Mouse (Mus musculus): ENCODE measurements around the gene Chil1. TPM values are rescaled to one million over a fixed set of nuclear protein-coding genes. Genes with fewer than 3 reads are reported as not detected.

The Chil1 gene
- polyA plus RNA-seq, 1 experiment from 2014 or later = 2.5 TPM

DNA sequence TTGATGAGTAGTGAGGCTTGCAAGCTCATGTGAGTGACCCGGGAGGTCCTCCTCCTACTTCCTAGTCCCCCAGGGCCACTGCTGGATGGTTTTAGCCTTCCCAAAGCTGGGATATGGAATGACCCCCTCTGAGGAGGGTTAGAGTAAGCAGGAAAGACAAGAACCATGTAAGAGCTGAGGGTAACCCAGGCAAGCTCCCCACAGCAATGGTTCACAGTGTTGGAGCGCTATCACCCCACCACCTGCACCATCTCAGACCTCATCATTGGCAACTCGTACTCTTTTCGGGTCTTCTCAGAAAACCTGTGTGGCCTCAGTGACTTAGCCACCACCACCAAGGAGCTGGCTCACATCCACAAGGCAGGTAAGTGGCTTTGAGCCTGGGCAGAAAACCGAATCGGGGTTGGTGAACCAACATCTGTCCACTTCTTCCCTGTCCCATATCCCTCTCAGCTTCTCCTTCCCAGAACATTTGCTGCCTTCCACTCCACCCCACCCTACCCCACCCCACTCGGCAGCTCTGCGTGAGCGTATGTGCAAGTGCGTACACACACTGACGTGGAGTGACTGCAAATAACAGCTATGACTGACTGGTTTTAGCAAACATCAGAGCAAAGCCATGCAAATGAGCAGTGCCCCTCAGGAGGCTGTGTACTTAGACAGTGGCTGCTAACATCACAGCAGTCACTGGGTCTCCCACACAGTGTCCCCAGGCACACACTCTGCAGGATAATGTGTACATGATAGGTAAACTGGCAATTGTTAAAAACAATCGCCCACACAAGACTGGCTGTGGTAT, 16.4 kb downstream of the Chil1 start:
- Histone ChIP-seq H3K4me3 (replicated peaks) (no peak overlapping the region), H3K9ac (no peak overlapping the region), H3K4me2 (no peak overlapping the region), H3K36me3 (replicated peaks) (no peaks in the 10 kb centered on the region), H3K9me3 (no peaks in the 10 kb centered on the region), H3K27ac (no peak overlapping the region), H3K27me3 (no peaks in the 10 kb centered on the region), H3K4me1 (peaks cover 12% of the 10 kb centered on the region)
- WGBS = 84% methylated on average over 12 of the region's 12 CpGs
- ATAC-seq (ENCODE audit: low FRiP score) = no peak

DNA sequence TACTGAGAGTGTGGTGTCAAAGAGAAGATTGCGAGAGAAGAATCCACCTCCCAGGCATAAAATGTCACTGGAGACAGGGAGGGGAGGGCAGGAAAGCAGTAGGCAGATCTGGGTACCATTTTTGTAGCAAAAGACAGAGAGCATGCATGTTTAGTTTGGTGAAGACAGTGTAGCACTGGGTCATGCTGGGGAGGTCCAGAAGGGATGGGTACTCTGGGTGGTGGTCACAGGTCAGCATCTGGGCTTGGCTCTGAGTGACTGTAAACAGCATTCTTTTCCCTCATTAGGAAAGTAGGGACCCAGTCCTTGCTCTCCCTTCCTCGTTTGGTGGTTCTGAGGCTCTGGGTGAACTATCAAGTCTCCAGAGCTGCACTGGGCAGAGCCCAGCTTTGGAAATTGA, 18.5 kb downstream of the Chil1 start:
- Histone ChIP-seq H3K27ac (no peak overlapping the region), H3K36me3 (replicated peaks) (no peaks in the 10 kb centered on the region), H3K9ac (no peak overlapping the region), H3K4me1 (peaks cover 9% of the 10 kb centered on the region), H3K4me3 (replicated peaks) (no peak overlapping the region), H3K9me3 (no peaks in the 10 kb centered on the region), H3K4me2 (no peak overlapping the region), H3K27me3 (no peaks in the 10 kb centered on the region)
- 76% methylated on average over 2 of the region's 2 CpGs for WGBS
- no peak for ATAC-seq (ENCODE audit: low FRiP score)

DNA sequence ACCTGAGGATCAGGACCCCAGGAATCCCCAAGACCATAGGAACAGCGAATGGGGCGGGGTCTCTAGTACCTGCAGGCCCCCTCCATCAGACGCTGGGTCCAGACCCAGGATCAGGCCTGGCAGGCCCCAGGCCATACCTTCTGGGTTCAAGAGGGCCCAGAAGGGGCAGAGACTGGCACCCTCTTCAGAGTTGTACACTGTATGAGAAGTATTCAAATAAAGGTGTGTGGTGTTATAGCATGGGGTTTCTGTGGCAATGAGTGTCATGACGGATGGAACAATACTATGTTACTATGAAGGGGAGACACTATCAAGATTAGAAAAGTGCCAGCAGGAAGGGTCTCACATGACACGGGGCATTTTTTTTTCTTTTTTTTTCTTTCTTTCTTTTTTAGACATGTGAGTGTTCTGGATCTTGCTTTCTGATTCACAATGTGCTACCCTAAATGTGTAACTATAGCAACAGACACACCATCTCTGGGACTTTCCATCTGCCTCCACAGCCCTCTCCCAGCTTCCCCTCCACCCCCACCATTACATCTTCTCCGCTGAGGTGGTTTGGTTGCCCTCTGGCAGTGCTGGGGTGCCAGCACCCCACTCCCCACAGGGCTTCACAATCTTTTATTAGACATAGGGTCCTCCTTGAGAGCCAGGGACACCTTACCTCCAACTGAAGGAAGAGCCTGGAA, 19.2 kb downstream of the Chil1 start:
- no peak for ATAC-seq (ENCODE audit: low FRiP score)
- no peak overlapping the region for H3K27ac ChIP-seq
- no peaks in the 10 kb centered on the region for H3K9me3 ChIP-seq
- no peaks in the 10 kb centered on the region for H3K27me3 ChIP-seq
- H3K4me3 ChIP-seq (replicated peaks) = no peak overlapping the region
- H3K9ac ChIP-seq = no peak overlapping the region
- H3K4me1 ChIP-seq = peaks cover 2% of the 10 kb centered on the region
- 83% methylated on average over 6 of the region's 6 CpGs for WGBS
- H3K4me2 ChIP-seq = no peak overlapping the region
- H3K36me3 ChIP-seq (replicated peaks) = no peaks in the 10 kb centered on the region

DNA sequence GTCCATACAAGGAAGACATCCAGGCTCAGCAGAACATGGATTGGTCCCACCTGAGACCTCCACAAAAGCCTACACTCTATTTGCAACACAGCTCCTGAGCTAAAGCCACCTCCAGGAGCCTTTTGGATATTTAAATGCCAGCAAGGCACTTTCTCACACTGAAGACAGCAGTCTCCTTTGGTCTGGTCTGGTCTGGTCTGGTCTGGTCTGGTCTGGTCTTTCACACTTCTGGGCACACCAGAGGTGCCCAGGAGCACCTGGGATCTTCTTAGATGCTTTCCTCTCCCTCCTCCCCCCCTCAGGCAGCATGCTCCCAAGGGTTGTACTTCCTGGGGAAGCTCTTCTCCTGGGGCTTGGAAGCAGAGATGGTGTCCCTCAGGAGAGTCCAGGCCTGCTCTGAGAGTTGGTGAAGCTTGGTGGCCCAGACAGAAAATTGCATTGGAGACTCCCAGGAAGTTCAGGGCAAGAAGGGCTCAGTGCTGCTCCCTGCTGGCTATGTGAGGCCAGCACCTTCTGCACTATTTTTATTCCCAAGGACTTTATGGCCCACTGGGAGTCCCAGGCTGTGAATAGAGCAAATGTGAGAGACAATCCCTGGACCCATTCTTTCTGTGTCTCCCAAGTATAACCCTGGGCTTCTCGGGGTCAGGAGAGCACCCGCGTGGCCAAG, 19.9 kb downstream of the Chil1 start:
- 37% methylated on average over 3 of the region's 3 CpGs for WGBS
- Histone ChIP-seq H3K4me1 (no peaks in the 10 kb centered on the region), H3K36me3 (replicated peaks) (no peaks in the 10 kb centered on the region), H3K4me2 (no peak overlapping the region), H3K27ac (no peak overlapping the region), H3K4me3 (replicated peaks) (no peak overlapping the region), H3K9ac (no peak overlapping the region), H3K27me3 (0 out of 2 replicates have a peak, but pooled peaks cover 2% of the 10 kb centered on the region), H3K9me3 (no peaks in the 10 kb centered on the region)
- no peak for ATAC-seq (ENCODE audit: low FRiP score)

DNA sequence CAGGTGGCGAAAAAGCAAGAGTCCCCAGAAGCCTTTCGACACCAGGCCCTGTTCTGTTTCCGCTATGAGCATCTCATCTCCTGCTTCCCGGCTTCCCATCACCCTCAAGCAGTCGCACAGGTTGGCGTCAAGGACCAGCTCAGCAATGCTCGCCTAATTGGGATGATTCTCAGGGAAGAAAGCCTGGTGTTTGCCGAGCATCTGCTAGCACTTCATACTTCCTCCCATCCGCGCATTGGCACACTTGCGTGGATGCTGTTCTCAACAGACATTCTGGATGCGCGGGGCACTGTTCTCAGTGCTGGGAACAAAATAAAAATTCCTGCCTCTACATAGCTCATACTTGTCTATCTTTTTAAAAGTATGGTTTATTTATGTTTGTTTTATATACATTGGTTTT, 22.3 kb downstream of the Chil1 start:
- H3K4me2 ChIP-seq = no peak overlapping the region
- no peak overlapping the region for H3K4me3 ChIP-seq (replicated peaks)
- no peaks in the 10 kb centered on the region for H3K9me3 ChIP-seq
- H3K27me3 ChIP-seq = peaks cover 10% of the 10 kb centered on the region; the same call in 1 of the 2 replicates
- no peak for ATAC-seq (ENCODE audit: low FRiP score)
- no peaks in the 10 kb centered on the region for H3K36me3 ChIP-seq (replicated peaks)
- 91% methylated on average over 13 of the region's 13 CpGs for WGBS
- no peaks in the 10 kb centered on the region for H3K4me1 ChIP-seq
- no peak overlapping the region for H3K27ac ChIP-seq
- H3K9ac ChIP-seq = no peak overlapping the region

DNA sequence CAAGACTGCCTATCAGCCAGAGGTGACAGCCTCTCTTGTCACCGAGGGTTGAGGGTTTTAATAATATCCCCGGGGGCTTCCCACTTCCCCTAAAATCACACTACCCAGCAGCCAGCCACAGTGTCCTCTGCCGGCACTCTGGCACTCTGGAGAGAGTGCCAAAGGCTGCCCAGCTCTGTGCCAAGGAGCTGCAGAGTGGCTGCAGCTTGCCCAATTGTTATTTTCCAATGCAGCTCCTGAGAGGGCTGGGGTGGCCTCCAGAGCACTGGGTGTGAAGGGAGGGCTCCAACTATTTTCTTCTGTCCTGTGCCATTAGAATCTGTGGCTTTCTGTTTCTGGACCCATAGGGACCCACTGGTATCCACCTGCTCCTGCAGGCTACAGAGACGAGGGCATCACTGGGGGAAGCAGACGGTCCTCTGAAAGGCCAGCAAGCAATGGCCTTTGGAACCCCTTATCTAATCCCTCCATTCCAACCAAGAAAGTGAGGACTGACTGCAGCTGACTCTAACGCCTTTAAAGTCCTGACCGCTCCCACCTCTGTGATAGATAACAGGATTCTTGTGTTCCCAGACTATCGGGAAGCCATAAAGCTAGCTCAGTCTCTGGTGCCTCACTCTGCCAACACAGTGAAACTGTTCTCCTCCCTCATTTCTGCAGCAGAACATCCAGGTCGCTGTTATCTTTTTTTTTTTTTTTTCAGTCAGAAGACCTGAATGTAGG, 23.5 kb downstream of the Chil1 start:
- Histone ChIP-seq H3K9me3 (no peaks in the 10 kb centered on the region), H3K9ac (no peak overlapping the region), H3K27me3 (peaks cover 18% of the 10 kb centered on the region), H3K36me3 (replicated peaks) (no peaks in the 10 kb centered on the region), H3K4me3 (replicated peaks) (no peak overlapping the region), H3K27ac (no peak overlapping the region), H3K4me1 (0 out of 2 replicates have a peak, but pooled peaks cover 3% of the 10 kb centered on the region), H3K4me2 (no peak overlapping the region)
- ATAC-seq (ENCODE audit: low FRiP score) = no peak
- 69% methylated on average over 9 of the region's 9 CpGs for WGBS

DNA sequence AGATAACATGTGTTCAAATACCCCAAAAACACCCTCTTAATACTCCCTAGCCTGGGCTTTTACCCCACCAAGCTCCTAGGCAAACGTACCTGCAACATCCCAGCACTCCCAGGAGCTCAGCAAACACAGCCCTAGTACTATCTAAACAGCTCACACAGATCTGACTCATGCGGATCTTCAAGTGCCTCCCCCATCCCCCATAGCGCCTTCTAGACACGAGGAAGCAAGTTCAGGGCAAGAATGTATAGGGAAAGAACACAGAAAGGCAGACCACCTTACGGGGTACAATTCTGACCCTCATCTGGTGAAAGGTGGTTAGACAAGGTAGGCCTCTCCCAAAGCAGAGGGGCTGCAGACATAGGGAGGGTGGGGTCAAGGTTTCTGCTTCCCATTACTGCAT, 24.1 kb downstream of the Chil1 start:
- Histone ChIP-seq H3K9ac (no peak overlapping the region), H3K4me1 (0 out of 2 replicates have a peak, but pooled peaks cover 3% of the 10 kb centered on the region), H3K4me2 (no peak overlapping the region), H3K27me3 (peaks cover 24% of the 10 kb centered on the region), H3K4me3 (replicated peaks) (no peak overlapping the region), H3K27ac (no peak overlapping the region), H3K9me3 (no peaks in the 10 kb centered on the region), H3K36me3 (replicated peaks) (no peaks in the 10 kb centered on the region)
- WGBS = 55% methylated on average over 5 of the region's 5 CpGs
- ATAC-seq (ENCODE audit: low FRiP score) = no peak

DNA sequence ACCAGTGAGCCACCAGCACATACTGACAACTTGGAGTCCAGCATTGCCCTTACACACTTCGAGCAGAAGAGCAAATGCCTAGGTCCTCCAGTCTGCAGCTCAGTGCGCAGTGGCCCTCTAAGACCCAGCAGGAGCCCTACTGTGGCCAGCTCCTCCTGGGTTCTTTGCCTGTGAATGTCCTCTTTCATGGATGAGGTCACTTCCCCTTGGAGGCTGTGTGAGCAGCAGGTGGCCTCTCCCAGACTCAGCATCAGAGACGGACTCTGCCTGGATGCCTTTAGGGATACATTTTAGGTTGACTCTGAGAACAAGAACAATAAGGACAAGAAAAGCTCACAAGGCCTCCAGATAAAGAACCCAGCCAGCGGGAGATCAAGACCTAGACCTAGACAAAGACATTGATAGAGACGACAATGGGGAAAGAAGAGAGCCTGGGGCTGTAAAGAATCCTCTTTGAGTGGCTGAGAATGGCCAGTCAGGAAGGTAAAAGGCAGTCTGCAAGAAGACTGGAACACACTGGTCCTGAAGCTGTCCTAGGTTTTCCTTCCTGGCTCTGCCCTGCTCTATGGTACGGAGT, 28.3 kb downstream of the Chil1 start:
- Histone ChIP-seq H3K9me3 (no peaks in the 10 kb centered on the region), H3K27me3 (peaks cover 56% of the 10 kb centered on the region), H3K9ac (no peak overlapping the region), H3K36me3 (replicated peaks) (no peaks in the 10 kb centered on the region), H3K4me2 (no peak overlapping the region), H3K4me3 (replicated peaks) (no peak overlapping the region), H3K4me1 (peaks cover 12% of the 10 kb centered on the region), H3K27ac (no peak overlapping the region)
- WGBS = 42% methylated on average over 6 of the region's 6 CpGs
- ATAC-seq (ENCODE audit: low FRiP score) = no peak

DNA sequence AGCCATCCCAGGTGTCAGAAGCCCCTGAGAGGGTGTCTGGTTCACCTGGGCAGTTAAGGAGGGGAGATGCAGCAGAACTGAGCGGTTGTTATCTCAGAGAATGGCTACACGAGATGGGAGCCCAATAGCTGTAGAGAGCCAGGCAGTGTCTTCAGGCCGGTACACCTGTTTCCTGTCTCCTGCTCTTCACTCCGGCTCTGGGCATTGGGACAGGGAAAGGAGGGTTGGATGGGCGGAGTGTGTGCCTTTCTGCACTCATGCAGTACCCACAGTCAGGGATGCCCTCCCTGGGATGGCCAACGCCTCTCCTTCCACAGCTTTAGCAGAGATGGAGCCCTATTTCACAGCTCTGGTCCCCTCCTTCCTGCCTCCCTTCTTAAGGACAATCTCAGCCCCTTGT, 29.1 kb downstream of the Chil1 start:
- Histone ChIP-seq H3K9me3 (no peaks in the 10 kb centered on the region), H3K27ac (no peak overlapping the region), H3K4me3 (replicated peaks) (no peak overlapping the region), H3K36me3 (replicated peaks) (no peaks in the 10 kb centered on the region), H3K9ac (no peak overlapping the region), H3K4me2 (no peak overlapping the region), H3K4me1 (peaks cover 18% of the 10 kb centered on the region), H3K27me3 (peaks cover 56% of the 10 kb centered on the region)
- no peak for ATAC-seq (ENCODE audit: low FRiP score)
- WGBS = 71% methylated on average over 6 of the region's 6 CpGs

DNA sequence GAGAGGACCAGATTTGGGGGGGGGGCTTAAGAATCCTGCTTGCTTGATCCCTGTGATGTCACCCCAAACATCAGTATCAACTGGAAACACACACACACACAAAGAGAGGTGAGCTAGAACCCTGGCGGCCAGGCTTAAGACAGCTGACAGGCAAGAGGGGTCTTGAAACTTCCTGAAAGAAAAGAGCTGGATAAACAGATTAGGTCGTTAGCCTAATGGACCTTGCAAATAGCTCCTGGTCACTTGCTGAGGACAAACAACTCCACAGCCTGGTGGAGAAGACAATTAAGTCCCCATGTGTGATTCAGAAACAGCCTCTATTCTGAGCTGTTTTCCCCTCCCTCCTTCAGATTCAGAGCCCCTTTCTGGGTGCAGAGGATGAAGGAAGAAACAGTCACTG, 29.7 kb downstream of the Chil1 start:
- Histone ChIP-seq H3K9ac (no peak overlapping the region), H3K27ac (no peak overlapping the region), H3K9me3 (no peaks in the 10 kb centered on the region), H3K4me3 (replicated peaks) (no peak overlapping the region), H3K4me2 (no peak overlapping the region), H3K27me3 (peaks cover 58% of the 10 kb centered on the region), H3K4me1 (peaks cover 24% of the 10 kb centered on the region), H3K36me3 (replicated peaks) (no peaks in the 10 kb centered on the region)
- whole genome bisulfite sequencing = 7% methylated on average over 2 of the region's 2 CpGs
- ATAC-seq (ENCODE audit: low FRiP score) = no peak

DNA sequence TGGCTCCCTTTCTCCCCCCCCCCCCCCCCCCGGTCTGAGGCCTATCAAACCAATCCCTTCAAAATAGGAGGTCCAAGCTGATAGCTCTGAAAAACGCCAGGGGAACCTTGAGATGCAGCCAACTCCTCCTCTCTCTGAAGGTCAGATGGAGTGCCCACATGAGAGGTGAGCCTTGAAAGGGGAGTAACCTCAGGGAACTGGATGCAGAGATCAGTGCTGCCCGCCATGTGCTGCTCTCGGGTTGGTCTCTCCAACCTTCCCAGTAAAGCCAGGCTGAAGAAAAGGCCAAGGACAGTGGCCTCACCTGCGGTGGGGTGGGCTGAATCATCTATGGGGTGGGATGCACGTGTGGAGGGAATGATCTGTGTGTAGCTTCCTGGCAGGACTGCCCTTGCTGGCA, 30.4 kb downstream of the Chil1 start:
- Histone ChIP-seq H3K4me1 (peaks cover 31% of the 10 kb centered on the region), H3K36me3 (replicated peaks) (no peaks in the 10 kb centered on the region), H3K27ac (no peak overlapping the region), H3K9me3 (no peaks in the 10 kb centered on the region), H3K9ac (no peak overlapping the region), H3K27me3 (peaks cover 57% of the 10 kb centered on the region), H3K4me3 (replicated peaks) (no peak overlapping the region), H3K4me2 (no peak overlapping the region)
- ATAC-seq (ENCODE audit: low FRiP score) = no peak
- WGBS = 77% methylated on average over 6 of the region's 6 CpGs

DNA sequence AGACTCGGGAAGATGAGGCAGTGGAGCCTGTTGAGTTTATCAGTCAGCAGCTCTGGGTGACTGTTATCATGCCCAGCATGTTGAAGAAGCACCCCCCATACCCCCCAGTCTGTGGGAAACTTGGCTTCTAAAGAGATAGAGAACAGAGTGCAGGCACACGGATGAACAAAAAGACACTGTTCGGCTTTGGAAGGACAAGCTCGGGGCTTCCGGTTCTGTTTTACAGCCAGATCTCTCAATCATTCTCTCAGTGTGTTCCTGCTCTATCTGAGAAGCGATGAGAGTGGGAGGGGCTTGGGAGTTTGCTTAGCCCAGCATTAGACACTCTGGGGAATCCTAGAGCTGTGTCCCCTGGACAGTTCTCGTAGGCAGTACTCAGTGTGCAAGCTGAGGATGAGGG, 31.4 kb downstream of the Chil1 start:
- Histone ChIP-seq H3K27me3 (peaks cover 51% of the 10 kb centered on the region), H3K36me3 (replicated peaks) (no peaks in the 10 kb centered on the region), H3K9me3 (no peaks in the 10 kb centered on the region), H3K4me2 (no peak overlapping the region), H3K9ac (no peak overlapping the region), H3K4me1 (peaks cover 31% of the 10 kb centered on the region), H3K4me3 (replicated peaks) (no peak overlapping the region), H3K27ac (no peak overlapping the region)
- 77% methylated on average over 7 of the region's 7 CpGs for WGBS
- ATAC-seq (ENCODE audit: low FRiP score) = no peak
